Mouse (Mus musculus) spleen, adult 12 weeks (tissue): ENCODE measurements around the gene Hes1.

ENCODE experiments used
- DNase-seq: peaks from one replicate; pipeline ENCODE4 v3.0.0; 2022; ENCODE audit warnings: low spot score

Hes1 gene

GRCm38 (mm10) chr16:30063984-30064453 is at the start of gene Hes1:
Gene Hes1 (plus strand): TSS chr16:30064384.
- peak; percentile 62 for DNase-seq

DNA sequence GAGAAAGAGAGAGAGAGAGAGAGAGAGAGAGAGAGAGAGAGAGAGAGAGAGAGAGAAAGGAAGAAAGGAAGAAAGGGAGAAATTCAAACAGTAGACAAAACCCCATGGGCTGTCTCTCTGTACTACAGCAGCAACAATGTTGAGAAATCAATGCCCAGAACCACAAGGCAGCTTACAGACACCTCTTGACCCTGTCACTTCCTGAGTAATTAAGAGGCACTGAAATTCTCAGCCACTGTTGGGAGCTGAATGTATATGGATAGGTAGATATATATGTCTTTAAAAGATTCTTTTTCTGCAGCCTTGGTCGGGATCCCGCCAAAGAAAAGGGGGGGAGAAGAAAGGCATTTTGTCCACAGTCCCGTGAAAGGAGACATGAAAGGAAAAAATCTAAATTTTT is 48.1 kb upstream of the Hes1 start:
- no peak for DNase-seq

- DNase-seq, result no peak
Observed at GRCm38 (mm10) chr16:30020124-30020523, 44.1 kb upstream of the Hes1 start.

GRCm38 (mm10) chr16:30022352-30022751 is 41.8 kb upstream of the Hes1 start:
- no peak for DNase-seq

DNA sequence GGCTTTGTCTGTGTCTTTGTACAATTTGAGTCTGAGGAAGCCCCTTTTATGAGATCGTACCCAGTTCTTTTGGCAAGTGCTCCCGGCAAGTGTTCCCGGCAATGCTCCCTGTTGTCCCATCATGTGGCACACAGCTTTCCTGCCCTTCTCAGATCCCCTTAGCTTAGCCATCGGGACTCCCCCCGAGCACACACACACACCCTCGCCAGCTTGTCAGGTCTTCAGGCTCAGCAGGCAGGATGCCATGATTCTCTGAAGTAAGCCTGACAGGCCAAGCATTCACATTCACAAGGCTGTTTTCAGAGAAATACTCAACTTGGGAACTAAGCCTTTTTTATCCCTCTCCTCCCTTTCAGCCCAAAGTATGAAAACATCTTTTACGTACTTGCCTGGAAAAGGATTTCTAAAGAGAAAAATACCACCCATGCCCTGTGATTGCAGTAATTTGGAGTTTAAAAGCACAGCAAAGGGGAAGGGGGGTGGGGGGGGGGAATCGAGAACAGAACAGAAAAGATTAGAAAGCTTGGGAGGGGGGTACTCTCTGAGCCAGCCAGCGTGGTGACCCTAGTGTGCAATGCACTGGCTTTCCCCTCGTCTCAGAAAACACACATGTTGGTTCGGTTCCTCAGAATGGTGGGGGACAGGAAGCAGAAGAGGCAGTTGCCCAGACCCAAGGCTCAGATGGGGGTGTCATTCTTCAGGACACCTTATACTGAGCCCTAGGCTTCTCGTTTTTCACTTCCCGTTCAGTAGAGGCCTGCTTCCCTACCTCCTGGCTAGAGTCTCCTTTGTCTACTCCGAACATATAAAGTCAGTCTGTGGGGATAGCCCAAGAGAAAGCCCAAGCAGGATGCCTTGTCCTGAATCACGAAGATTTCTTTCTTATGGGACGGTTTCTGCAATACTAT is 41.0 kb upstream of the Hes1 start:
- DNase-seq, result no peak

DNA sequence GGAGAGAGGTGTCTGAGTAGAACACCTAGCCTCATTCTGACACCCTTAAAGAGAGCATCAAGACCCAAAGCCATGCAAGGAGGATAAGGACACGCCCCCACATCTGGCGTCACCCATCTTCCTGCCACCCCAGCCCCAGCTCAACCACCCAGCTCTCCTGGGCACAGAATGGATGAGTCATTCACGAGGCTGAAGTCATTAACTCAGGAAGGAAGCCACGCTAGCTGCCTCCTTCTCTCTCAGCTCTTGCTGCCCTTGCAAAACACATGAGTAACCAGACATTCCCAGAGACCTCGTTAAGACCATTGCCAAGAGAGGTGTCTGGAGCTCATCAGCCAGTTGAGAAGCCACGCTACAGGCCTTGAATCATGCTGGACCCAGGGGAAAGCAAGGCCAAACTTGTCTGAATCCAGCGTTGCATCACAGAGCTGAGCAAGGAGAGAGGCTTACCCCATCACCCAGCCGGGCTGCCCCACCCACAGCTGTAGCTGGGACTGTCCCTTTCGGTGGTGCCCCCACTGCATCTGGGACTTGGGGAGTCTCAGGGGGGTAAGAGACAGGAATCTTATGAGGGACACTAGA is 39.4 kb upstream of the Hes1 start:
- DNase-seq, result no peak

- no peak for DNase-seq
Observed at GRCm38 (mm10) chr16:30028184-30028583, 36.0 kb upstream of the Hes1 start.

- DNase-seq, result no peak
Observed at GRCm38 (mm10) chr16:30029264-30030003, 34.8 kb upstream of the Hes1 start.

DNA sequence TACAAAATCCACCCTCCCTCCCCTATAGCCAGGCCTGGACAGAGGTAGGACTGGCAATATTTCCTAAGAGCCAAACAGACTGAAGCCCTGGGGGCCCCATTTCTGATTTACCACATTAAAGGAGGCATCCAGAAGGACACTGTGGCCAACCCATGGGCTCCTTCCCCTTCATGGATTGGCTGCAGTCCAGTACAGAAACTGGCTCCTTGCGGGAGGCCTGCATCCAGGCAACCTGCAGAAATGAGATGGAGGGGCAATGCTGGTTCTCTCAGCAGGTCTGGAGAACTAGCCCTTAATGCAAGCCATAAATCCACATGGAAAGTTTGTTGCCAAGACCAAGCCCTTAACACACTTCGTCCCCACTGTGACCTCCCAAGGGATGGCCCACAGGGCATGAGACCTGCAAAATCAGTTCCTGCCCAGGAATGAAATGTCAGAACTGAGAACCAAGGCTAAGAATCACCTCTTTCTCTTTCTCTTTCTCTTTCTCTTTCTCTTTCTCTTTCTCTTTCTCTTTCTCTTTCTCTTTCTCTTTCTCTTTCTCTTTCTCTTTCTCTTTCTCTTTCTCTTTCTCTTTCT is 31.8 kb upstream of the Hes1 start:
- no peak for DNase-seq

- no peak for DNase-seq
Observed at GRCm38 (mm10) chr16:30033390-30033789, 30.8 kb upstream of the Hes1 start.

DNA sequence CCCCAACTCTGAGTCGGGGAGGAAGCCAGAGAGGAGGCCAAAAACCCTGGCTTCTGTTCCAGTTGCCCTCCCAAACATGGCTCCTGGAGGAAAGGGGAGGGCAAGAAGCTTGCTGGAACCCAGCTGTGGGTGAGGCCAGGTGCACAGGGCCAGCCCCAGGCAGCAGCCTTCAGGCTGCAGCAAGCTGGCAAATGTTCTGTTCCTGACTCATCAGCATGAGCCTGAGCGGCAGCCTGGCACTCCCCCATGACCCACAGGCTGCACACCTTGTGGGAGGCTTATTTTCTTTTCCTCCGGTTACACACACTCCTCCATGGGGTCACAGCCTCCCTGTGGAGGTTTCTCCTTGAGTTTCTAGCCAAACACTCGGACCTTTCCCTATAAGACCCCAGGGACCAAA is 30.2 kb upstream of the Hes1 start:
- DNase-seq, result no peak

DNA sequence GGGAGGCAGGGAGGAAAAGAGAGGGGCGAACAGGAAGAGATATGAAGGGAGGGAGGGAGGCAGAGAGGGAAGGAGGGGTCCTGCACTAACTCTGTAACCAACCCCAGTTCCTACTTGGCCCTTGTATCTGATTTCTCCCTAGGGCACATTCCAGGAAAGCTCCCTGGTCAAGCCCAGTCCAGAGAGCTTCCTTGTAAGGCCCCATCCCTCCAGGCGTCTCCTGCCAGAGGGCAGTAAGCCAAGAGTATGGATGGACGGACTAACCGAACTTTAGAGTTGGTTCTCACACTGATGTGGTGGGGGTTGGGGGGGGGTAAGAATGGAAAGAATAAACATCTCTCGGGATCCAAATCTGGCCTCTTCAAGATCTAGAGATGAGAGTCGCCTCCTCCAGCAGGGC is 29.7 kb upstream of the Hes1 start:
- DNase-seq, result no peak

GRCm38 (mm10) chr16:30034979-30035440 is 29.2 kb upstream of the Hes1 start:
- DNase-seq, result no peak

- no peak for DNase-seq
Observed at GRCm38 (mm10) chr16:30036104-30036503, 28.1 kb upstream of the Hes1 start.

DNA sequence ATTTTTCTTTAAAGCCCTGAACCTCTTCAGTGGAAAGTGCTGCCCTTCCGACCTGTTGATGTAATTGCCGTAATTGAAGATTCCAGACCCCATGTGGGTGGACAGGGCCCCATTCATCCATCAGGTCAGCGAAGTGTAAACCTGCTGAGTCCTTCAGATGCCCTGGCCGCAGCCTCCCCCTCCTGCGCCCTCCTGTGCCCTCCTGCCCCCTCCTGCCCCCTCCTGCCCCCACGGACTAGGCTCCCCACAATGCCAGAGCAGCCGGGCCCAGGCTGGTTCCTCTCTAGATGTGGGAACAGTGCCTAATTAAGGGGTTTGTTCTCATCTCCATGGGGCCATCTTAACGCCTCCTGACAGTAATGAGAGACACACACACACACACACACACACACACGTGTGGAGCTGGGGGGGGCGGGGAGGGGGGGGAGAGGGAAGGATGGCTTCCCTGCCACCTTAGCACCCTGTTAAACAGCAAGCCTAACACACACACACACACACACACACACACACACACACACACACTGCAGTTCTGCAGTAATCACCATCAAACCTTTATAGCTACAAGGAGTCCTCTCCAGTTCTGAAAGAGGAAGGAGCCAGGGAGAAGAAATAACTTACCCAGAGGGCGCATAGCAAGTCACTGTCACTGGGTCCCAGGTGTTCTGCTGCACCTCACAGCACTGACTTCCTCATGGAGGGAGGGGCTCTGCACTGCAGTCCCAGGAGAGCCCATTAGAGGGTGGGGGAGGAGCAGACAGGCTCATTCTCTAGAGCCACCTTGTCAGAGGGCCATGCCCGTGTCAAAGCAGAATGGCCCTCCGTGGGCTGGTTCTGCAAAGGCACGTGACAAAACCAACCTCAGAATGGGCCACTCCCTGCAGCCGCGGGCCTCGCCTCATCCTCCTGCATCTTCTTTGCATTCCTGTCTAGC is 25.3 kb upstream of the Hes1 start:
- peak; percentile 54 for DNase-seq

- DNase-seq, result no peak
Observed at GRCm38 (mm10) chr16:30039841-30040240, 24.3 kb upstream of the Hes1 start.

GRCm38 (mm10) chr16:30042859-30043258 is 21.3 kb upstream of the Hes1 start:
- DNase-seq, result no peak

GRCm38 (mm10) chr16:30045615-30046014 is 18.6 kb upstream of the Hes1 start:
- DNase-seq, result no peak

GRCm38 (mm10) chr16:30047010-30047409 is 17.2 kb upstream of the Hes1 start:
- DNase-seq, result no peak

- DNase-seq, result no peak
Observed at GRCm38 (mm10) chr16:30047421-30047831, 16.8 kb upstream of the Hes1 start.
